Mouse (Mus musculus) liver, adult 2 months (tissue): ENCODE measurements around the gene Mcm2.

Source experiments
- CTCF ChIP-seq: fragments of 200-500 bp; IDR thresholded peaks from 2 replicates; pipeline ENCODE4 v1.5.1; 2011; ENCODE audit warnings: low read depth, low read length, control low read depth
- POLR2A ChIP-seq: fragments of 200-500 bp; IDR thresholded peaks from 2 replicates; pipeline ENCODE4 v1.6.1; 2011; ENCODE audit warnings: low read length, control low read depth; ENCODE audit not compliant: insufficient read depth; ENCODE audit errors: extremely low read depth

- TF ChIP-seq CTCF = no peak
- TF ChIP-seq POLR2A = no peak
Measured at GRCm38 (mm10) chr6:88889410-88890042, 9.1 kb downstream of the Mcm2 start.
